Mouse (Mus musculus) ES-Bruce4 (cell line): ENCODE results near the gene Kif6. TPM values are rescaled to one million over a fixed set of nuclear protein-coding genes. Genes with fewer than 3 reads are reported as not detected.

ENCODE experiments used
- H3K27ac ChIP-seq: 2 replicates; pipeline ENCODE4 v1.5.1; 2012; ENCODE audit warnings: low read length, inconsistent platforms; ENCODE audit not compliant: insufficient read depth
- H3K27me3 ChIP-seq: 2 replicates; pipeline ENCODE4 v1.6.1; 2012; ENCODE audit warnings: mild to moderate bottlenecking, low read length, inconsistent platforms; ENCODE audit not compliant: control insufficient read depth, poor library complexity, insufficient read depth, severe bottlenecking
- H3K36me3 ChIP-seq: 2 replicates; pipeline ENCODE4 v1.6.1; 2012; ENCODE audit warnings: inconsistent platforms, mild to moderate bottlenecking, low read length, moderate library complexity; ENCODE audit not compliant: control insufficient read depth, poor library complexity, insufficient read depth, severe bottlenecking
- H3K4me1 ChIP-seq: one replicate; pipeline ENCODE4 v1.8.1; 2011; ENCODE audit warnings: low read length; ENCODE audit not compliant: control insufficient read depth, insufficient read depth
- H3K4me3 ChIP-seq: 2 replicates; pipeline ENCODE4 v1.5.1; 2011; ENCODE audit warnings: low read depth, mild to moderate bottlenecking, low read length
- H3K9ac ChIP-seq: 2 replicates; pipeline ENCODE4 v1.6.1; 2012; ENCODE audit warnings: low read depth, mild to moderate bottlenecking, inconsistent platforms; ENCODE audit not compliant: poor library complexity, severe bottlenecking
- H3K9me3 ChIP-seq: replicated peaks from 2 replicates; pipeline ENCODE4 v1.6.1; 2012; ENCODE audit warnings: mild to moderate bottlenecking, low read length, inconsistent platforms; ENCODE audit not compliant: control insufficient read depth, poor library complexity, insufficient read depth, severe bottlenecking
- CTCF ChIP-seq: IDR thresholded peaks from one replicate; pipeline ENCODE4 v1.8.1; 2011; ENCODE audit warnings: low read depth, low read length
- EP300 ChIP-seq: IDR thresholded peaks from 2 replicates; pipeline ENCODE4 v1.6.1; 2011; ENCODE audit warnings: low read depth, low read length; ENCODE audit not compliant: insufficient read depth
- POLR2A ChIP-seq: IDR thresholded peaks from one replicate; pipeline ENCODE4 v1.8.1; 2011; ENCODE audit warnings: low read length; ENCODE audit not compliant: insufficient read depth
- polyA plus RNA-seq: library from polyadenylated mRNA; stranded (reverse); fragments of >200 nt; gene quantifications from 2 replicates; pipeline ENCODE4 v1.2.4, GENCODE M21; 2011; ENCODE audit warnings: low read depth; ENCODE audit not compliant: missing spikeins, insufficient read depth, insufficient read length

Kif6 gene
- polyA plus RNA-seq, 1 experiment, result 2.3 TPM

DNA sequence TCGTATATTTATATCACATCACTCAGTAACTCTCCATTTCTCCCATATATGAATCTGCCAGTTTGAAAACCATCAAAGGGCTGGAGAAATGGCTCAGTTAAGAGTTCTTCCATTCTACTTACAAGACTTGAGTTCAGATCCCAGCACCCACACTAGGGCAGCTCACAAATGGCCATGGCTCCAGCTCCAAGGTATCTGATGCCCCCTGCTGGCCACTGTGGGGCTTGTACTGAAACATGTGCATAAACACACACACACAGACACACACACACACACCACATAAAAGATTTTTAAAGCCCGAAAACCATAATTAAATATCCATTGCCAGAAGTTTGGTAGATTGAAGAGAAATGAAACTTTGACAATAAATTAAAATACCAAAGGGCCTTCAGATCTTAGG, 111.3 kb downstream of the Kif6 start:
- TF ChIP-seq EP300, result no peak
- TF ChIP-seq CTCF, result no peak
- no peak for TF ChIP-seq POLR2A
- no peaks in the 10 kb centered on the region for H3K9me3 ChIP-seq
- no peaks in the 10 kb centered on the region for H3K36me3 ChIP-seq
- H3K4me1 ChIP-seq, result no peaks in the 10 kb centered on the region
- H3K27me3 ChIP-seq, result no peaks in the 10 kb centered on the region
- no peak overlapping the region for H3K27ac ChIP-seq
- H3K9ac ChIP-seq, result no peak overlapping the region
- H3K4me3 ChIP-seq, result no peak overlapping the region

DNA sequence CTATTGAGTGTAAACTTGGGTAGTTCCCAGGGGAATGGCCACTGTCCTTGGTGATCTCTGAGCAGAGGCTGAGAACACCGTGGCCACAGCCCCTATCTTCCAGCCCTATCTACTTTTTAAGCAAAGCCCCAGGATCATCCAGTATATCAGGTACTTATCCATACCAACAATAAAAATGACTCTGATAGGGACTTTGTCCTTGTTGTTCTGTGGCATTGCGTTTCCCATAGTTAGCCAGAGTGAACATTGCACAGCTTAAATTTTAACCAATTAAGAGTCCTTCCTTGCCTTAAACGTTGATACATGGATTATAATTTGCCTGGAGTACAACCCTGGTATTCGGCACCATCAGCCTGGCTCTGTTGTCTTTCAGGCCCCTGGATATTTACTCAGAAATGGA, 112.0 kb downstream of the Kif6 start:
- H3K27ac ChIP-seq, result no peak overlapping the region
- H3K4me3 ChIP-seq, result no peak overlapping the region
- H3K27me3 ChIP-seq, result no peaks in the 10 kb centered on the region
- no peaks in the 10 kb centered on the region for H3K4me1 ChIP-seq
- H3K9me3 ChIP-seq, result no peaks in the 10 kb centered on the region
- no peak overlapping the region for H3K9ac ChIP-seq
- no peaks in the 10 kb centered on the region for H3K36me3 ChIP-seq
- TF ChIP-seq EP300, result no peak
- no peak for TF ChIP-seq CTCF
- no peak for TF ChIP-seq POLR2A

DNA sequence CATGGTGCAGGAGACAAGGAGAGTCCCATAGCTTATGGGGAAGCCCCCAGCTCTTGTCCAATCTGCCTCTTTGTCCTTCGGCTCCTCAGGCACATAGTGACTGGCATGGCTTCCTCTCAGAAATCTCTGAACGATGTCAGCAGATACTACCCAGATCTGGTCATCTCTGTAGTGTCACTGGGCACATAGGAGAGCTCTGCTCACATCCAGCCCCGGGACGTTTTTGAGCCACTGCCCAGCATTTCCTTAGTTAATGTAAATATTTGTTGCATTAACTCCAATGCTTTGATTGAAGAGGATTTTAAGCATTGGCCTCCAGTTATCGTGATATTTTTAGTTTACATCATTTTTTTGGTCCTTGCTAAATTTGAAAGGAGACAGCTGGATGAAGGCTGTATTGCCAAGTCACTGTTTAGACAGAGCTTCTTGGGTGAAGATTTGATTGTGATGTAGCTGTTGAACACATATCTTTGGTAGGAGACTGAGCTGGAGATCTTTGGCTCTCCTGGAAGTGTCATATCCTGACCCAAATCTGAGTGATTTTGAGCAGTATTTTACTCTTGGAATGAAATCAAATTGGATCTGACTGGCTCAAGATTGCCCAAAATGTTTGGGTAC, 112.6 kb downstream of the Kif6 start:
- H3K36me3 ChIP-seq, result no peaks in the 10 kb centered on the region
- H3K4me1 ChIP-seq, result no peaks in the 10 kb centered on the region
- H3K4me3 ChIP-seq, result no peak overlapping the region
- H3K9me3 ChIP-seq, result no peaks in the 10 kb centered on the region
- H3K27me3 ChIP-seq, result no peaks in the 10 kb centered on the region
- no peak overlapping the region for H3K27ac ChIP-seq
- no peak for TF ChIP-seq CTCF
- no peak for TF ChIP-seq POLR2A
- no peak for TF ChIP-seq EP300
- no peak overlapping the region for H3K9ac ChIP-seq

DNA sequence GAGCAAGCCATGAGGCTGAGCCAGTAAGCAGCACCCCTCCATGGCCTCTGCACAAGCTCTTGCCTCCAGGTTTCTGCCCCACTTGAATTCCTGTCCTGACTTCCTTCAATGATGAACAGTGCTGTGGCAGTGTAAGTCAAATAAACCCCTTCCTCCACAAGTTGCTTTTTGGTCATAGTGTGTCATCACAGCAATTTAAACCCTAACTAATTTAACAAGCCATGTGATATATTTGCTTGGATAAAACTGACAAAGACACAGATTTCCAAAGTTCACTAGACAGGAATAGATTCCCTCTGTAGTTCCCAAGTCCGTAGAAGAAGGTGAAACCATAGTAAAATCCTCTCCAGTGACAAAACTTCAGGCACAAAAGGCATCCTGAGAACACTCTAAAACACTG, 114.9 kb downstream of the Kif6 start:
- no peaks in the 10 kb centered on the region for H3K4me1 ChIP-seq
- TF ChIP-seq CTCF, result no peak
- no peak for TF ChIP-seq POLR2A
- TF ChIP-seq EP300, result no peak
- no peaks in the 10 kb centered on the region for H3K9me3 ChIP-seq
- H3K4me3 ChIP-seq, result no peak overlapping the region
- no peak overlapping the region for H3K9ac ChIP-seq
- no peak overlapping the region for H3K27ac ChIP-seq
- H3K27me3 ChIP-seq, result no peaks in the 10 kb centered on the region
- no peaks in the 10 kb centered on the region for H3K36me3 ChIP-seq

DNA sequence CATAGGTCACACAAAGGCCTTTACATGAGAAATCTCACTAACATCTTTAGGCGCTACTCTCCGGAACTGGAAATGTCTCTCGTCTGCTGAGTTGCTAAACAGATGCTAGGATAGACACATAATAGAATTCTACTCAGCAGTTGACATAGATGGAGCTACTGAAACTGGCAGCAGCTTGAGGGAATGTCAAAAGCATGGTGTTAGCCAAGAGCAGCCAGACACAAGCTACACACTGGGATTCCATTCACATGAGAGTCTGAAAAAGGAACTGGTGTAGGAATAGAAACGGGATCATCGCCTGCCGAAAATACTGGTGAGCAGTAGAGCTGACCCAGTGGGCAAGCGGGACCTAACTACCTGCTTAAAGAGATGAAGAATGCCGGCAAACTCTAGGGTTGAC, 117.8 kb downstream of the Kif6 start:
- H3K27ac ChIP-seq, result no peak overlapping the region
- no peaks in the 10 kb centered on the region for H3K4me1 ChIP-seq
- H3K4me3 ChIP-seq, result no peak overlapping the region
- H3K9ac ChIP-seq, result no peak overlapping the region
- no peaks in the 10 kb centered on the region for H3K36me3 ChIP-seq
- no peaks in the 10 kb centered on the region for H3K9me3 ChIP-seq
- TF ChIP-seq CTCF (no peak), POLR2A (no peak), EP300 (no peak)
- H3K27me3 ChIP-seq, result no peaks in the 10 kb centered on the region

DNA sequence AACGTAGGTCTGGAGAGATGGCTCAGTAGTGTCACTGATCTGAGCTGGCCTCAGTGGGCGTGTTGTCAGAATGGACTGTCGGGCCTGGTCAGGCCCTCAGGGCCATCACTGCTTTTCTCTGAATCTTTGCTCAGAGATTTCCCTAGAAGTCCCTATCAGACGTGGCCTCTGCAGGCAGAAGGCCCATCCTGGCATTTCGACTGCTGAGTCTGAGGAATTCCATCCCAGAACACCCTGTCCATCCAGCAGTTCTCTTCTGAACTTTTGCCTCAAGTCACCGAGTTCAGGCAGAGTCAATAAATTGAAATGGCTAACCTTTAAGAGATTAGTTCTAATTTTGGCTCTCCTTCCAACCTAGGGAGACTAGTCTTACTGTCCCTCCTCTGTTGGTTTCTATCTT, 119.1 kb downstream of the Kif6 start:
- H3K9me3 ChIP-seq, result no peaks in the 10 kb centered on the region
- no peaks in the 10 kb centered on the region for H3K27me3 ChIP-seq
- H3K27ac ChIP-seq, result no peak overlapping the region
- H3K9ac ChIP-seq, result no peak overlapping the region
- no peak overlapping the region for H3K4me3 ChIP-seq
- no peaks in the 10 kb centered on the region for H3K4me1 ChIP-seq
- no peaks in the 10 kb centered on the region for H3K36me3 ChIP-seq
- no peak for TF ChIP-seq EP300
- TF ChIP-seq POLR2A, result no peak
- TF ChIP-seq CTCF, result no peak
